Mouse (Mus musculus) retina, adult 2 months (tissue): ENCODE measurements at regions not wholly inside any gene's neighbourhood (a gene's known extent, or its start where the extent isn't known, plus 50 kb on each side); places are given as distances from the start of the nearest gene placed in this dataset.
A peak's percentile ranks its signal among the peaks of the same experiment; 100 is the strongest.

ENCODE experiments used
- DNase-seq: peaks from one replicate; pipeline ENCODE4 v3.0.0-alpha.2; 2012; ENCODE audit warnings: low read depth, low spot score

DNA sequence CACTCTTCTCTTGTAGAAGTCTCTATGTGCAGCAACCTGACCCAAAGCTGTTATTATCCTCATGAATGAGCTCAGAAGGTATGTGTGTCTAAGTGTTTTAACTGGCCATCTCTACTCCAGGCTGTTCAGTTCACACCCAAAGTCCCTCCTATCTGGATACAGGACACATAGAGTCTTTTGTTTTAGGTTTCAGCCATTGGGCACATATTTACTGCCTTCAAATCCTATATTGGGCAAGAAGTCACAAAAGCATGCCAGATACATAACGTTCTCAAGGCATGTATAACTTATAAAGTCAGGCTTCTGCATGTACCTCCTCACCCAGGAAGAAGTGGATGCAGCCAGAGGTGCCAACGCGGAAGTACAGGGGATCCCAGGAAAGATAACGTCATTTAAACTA, 136.6 kb upstream of the Mmadhc start:
- no peak for DNase-seq

DNA sequence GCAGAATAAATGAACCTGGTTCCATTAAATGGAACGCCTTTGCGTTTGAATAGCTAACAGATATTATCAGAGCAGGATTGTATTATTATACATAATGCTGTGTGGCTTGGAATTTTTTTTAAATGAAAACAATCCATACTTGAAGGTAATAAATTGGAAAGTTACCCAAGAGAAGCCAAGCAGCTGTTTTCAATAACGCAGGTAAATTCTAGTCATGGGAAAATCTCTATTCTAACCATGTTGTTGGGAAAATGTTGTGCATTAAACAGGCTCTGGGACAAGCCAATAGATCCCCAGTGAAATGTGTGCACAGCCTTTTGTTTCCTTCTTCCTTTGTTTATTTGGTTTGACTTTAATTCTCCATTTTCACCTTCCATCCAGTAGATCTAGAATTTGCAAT, 128.6 kb upstream of the Mmadhc start:
- no peak for DNase-seq

DNA sequence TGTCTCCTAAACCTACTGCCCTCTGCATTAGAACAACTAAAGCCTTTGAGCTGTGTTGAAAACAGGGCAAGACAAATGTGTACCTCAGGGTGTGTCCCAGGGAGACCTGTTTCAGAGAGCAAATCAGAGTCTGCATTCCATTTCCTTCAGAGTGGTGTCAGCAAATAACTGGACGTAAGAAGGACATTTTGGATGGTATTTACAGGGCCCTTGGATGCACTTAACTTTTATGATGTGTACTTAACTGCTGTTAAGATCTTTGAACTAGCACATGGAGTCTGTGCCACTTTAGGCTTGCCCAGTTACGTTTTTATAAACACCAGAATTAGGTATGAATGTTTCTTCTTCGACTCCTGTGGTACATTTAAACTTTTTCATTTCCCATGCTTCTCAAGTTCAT, 123.0 kb upstream of the Mmadhc start:
- no peak for DNase-seq

DNA sequence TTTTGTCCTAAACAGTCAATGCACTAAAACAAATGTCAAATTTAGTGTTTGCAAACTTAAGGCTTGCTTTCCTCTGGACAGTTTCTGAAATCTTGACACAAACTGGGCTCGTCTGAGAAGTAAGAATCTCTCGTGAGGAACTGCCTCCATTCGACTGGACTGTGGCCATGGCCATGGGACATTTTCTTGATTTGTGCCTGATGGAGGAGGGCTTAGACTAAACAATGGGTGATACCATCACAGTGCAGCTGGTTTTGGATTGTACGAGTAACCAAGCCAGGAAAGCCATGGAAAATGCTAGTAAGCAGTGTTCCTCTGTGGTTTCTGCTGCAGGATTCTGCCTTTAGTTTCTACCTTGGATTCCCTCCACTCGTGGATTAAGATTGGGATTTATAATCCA, 121.0 kb upstream of the Mmadhc start:
- DNase-seq: no peak

- DNase-seq: no peak
Observed at GRCm38 (mm10) chr2:50417135-50417534, 120.5 kb upstream of the Mmadhc start.

DNA sequence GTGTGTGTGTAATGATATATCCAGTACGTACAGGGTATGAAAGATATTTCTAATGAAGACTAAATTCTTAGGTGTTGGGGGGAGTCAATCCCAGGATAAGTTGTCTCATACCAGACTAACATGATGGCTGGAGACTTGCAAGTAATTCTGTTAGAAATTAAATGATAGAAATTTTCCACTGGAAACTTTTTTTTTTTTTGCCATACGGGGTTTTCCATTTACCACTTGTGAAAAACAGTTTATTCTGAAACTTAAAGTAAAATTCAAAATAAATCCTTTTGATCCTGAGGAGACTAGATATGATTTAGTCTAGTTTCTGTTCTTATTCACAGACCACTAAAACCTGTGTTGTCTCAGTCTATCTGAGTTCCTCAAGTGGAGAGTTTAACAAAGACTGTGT, 119.5 kb upstream of the Mmadhc start:
- no peak for DNase-seq

DNA sequence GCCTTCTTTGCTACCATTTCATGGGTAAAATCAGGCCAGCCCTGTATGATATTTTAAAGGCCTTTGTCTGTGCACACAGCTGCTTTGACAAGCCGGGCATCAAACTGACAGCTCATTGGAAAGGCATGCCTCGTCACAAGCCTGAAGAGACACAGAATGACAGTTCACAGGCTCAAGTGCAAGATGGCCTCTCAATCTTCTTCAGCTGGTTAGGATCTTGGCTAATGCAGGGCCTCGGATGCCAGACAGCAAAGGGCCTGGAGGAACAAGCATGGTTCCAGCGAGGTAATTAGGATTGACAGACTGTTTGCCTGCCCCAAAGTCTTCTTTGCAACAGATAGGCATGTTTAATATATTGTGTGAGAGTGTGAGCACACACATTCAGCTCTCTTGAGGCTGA, 109.3 kb upstream of the Mmadhc start:
- peak; percentile 3 for DNase-seq

- DNase-seq: no peak
Observed at GRCm38 (mm10) chr2:50403106-50403505, 106.5 kb upstream of the Mmadhc start.

DNA sequence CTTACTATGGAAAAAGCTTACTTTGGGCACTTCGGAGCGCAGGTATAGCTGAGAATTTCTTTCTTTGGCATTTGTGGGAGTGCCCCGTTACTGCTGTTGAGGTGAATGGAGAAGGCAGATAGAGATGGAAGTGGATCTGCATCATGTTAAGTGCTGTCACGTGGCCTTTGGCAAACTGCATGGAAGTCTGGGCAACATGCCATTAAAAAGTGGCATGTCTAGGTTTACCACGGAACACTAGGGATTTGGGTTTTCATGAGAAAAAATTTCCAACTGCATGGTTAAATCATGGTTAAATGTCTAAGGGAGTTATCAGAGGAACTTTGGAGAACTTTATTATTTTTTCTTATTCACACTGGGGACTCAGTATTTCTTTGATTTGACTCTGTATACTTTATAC, 102.0 kb upstream of the Mmadhc start:
- DNase-seq: no peak

GRCm38 (mm10) chr2:50377609-50378413, 81.2 kb upstream of the Mmadhc start:
- no peak for DNase-seq

GRCm38 (mm10) chr2:50373626-50374025, 77.0 kb upstream of the Mmadhc start:
- no peak for DNase-seq

DNA sequence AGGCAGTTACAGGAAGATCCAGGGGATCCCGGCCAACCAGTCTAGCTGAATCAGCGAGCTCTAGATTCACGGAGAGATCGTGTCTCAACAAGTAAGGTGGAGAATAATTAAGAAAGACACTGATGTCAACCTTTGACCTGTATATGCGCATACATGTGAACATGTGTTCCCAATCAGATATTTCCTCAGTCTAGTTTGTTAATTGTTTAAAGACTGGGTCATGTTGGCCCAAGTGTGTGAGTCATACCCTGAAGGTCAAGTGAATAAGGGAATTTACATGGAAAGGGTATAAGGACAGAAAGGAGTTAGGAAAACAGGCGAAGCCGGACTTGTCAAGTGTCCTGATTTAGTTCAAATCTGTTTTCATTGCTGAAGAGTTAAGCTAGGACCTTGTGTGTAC, 76.4 kb upstream of the Mmadhc start:
- no peak for DNase-seq

- no peak for DNase-seq
Observed at GRCm38 (mm10) chr2:50368831-50369230, 72.2 kb upstream of the Mmadhc start.

DNA sequence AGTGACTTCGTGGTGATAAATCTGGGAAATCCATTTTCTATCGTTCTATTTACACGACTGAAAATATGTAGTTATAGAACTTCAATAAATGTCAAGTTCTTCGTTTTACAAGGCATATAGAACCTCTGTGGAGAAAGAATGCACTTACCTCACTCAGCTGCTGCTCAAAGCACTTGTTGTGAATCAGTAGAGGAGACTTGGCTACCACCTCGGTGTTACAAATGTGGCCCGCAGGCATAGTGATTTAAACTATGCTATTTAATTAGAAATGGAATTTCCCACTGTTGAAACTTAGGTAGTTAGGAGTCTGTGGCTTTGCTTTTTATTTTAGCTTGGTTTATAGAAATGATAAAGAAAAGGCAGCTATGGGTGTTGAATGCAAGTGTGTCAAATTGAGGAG, 71.8 kb upstream of the Mmadhc start:
- DNase-seq: no peak

DNA sequence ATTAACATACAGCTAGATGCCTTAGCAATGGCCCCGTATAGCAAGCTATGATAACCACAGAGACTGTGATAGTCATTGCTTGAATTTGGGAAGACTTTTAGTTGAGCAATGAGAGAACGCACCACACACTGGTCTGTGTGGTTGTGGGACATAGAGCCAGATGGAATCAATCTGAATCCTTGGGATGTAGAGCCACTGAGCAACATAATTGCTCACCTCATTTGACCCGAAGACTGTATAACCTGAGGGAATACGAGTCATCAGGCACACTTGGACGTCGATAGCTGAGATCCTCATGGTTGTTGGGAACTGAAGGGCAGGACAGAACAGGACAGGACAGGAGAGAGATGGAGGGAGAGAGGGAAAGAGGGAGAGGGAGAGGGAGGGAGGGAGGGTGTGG, 68.6 kb upstream of the Mmadhc start:
- DNase-seq: no peak

GRCm38 (mm10) chr2:50356089-50356488, 59.5 kb upstream of the Mmadhc start:
- no peak for DNase-seq

GRCm38 (mm10) chr2:50347486-50348265, 51.1 kb upstream of the Mmadhc start:
- DNase-seq: no peak
